Mouse (Mus musculus) brain, embryonic 18.5 days (tissue): ENCODE data around the gene Gm20390.

Experiments
- DNase-seq: peaks from one replicate; pipeline ENCODE4 v3.0.0-alpha.2; 2012; ENCODE audit warnings: low read depth, low spot score

Gm20390 gene

GRCm38 (mm10) chr11:93968005-93968847 lies at the start of gene Gm20390, which contains the start of gene Nme1:
Gm20390 (minus strand) TSS chr11:93968293.
Nme1 (minus strand) TSS chr11:93968521.
- peak; percentile 98 for DNase-seq

DNA sequence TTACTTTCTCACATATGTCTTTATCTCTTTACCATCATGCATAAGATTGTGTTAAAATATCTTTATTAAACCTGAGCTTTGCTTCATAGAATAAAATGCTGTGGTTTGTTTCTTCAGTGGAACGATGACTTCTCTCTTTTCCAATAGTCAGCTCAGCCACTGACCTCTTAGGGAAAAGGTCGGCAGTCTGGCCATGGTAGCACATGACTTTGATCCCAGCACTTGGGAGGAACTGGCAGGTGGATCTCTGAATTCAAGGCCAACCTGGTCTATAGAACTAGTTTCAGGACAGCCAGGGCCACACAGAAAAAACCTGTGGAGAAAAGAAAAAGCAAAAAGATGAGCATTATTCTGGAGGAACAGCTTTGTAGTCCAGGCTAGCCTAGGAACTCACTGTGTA lies 35.3 kb upstream of the Gm20390 start:
- no peak for DNase-seq

DNA sequence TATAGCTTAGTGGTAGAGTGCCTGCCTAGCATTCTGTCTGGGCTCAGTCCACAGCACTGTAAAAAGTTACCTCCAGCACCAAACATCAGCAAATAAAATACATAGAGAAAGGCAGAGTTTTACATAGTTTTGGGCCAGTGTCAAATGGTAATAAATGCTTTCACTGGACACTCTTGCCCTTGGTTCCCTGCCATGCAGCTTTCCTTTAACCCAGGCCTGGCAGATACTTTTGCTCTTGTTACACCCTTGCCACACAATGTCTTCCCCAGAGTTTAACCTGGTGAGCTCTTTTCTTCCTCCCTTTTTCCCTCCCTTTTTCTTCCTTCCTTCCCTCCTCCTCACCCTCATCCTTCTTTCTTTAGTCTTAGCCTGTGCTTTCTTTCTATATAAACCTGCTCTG lies 31.2 kb upstream of the Gm20390 start:
- no peak for DNase-seq

- DNase-seq = no peak
Observed at GRCm38 (mm10) chr11:93997141-93997775, 29.2 kb upstream of the Gm20390 start.

DNA sequence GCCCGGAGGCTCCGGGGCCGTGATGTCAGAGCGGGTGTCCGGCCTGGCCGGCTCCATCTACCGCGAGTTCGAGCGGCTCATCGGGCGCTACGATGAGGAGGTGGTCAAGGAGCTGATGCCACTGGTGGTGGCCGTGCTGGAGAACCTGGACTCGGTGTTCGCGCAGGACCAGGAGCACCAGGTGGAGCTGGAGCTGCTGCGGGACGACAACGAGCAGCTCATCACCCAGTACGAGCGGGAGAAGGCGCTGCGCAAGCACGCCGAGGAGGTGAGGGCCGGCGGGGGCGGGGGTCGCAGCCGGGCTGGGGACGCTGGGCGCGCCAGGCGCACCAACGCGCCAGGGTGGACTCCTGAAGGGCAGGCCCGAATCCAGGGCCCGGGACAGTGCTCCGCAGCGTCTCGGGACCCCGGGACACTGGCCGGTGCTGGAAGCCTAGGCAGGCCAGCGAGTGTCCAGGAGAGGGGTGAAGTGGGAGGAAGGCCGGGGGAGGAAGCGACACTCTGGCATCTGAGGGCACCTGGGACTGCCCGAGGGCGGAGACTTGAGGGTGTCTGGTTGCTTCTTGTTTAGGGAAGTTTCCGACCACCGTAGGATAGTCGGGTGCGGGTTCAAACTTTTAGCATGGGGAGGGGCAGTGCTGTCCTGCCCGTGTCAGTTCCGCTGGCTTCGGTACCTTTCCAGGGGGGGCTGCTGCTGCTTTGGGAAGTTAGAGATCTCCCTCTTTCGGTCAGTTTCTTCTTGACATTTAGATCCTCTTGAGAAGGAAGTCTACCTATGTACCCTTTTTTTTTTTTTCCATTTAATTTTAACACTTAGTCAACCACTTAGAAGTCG lies 28.4 kb upstream of the Gm20390 start:
- DNase-seq = peak; percentile 2

DNA sequence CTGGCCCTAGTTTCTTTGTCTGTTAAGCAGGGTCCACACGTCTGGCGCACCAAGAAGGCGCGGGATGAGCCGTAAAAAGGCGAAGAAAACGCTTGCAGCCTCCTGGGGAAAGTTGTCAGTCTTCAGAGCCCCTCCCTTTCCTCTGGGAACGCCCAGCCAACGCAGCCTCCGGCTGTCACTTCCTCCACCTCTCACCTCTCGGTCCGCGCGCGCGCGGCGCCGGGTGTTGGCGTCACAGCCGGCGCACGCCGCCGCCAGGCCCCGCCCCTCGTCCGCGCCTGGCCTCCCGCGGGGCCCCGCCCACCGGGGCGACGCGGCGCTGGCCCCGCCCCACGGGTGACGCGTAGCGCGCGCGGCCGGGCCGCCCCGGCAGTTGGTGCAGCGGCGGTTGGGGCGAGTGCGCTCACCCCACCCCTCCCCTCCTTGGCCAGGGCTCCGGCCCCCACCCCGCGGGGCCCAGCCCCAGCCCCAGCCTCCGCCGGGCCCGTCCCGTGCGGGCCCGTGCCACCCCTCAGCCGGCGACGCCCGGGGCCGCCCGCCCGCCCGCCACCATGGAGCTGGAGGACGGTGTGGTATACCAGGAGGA lies 27.7 kb upstream of the Gm20390 start, which contains the start of gene Spag9:
Spag9 (plus strand) TSS at position 372 of the 586 bp plus-strand sequence.
- DNase-seq = peak; percentile 84

GRCm38 (mm10) chr11:93995111-93995719 lies 27.1 kb upstream of the Gm20390 start:
- DNase-seq = peak; percentile 6

GRCm38 (mm10) chr11:93994531-93994930 lies 26.4 kb upstream of the Gm20390 start:
- no peak for DNase-seq

- DNase-seq = no peak
Observed at GRCm38 (mm10) chr11:93988328-93989062, 20.4 kb upstream of the Gm20390 start.

DNA sequence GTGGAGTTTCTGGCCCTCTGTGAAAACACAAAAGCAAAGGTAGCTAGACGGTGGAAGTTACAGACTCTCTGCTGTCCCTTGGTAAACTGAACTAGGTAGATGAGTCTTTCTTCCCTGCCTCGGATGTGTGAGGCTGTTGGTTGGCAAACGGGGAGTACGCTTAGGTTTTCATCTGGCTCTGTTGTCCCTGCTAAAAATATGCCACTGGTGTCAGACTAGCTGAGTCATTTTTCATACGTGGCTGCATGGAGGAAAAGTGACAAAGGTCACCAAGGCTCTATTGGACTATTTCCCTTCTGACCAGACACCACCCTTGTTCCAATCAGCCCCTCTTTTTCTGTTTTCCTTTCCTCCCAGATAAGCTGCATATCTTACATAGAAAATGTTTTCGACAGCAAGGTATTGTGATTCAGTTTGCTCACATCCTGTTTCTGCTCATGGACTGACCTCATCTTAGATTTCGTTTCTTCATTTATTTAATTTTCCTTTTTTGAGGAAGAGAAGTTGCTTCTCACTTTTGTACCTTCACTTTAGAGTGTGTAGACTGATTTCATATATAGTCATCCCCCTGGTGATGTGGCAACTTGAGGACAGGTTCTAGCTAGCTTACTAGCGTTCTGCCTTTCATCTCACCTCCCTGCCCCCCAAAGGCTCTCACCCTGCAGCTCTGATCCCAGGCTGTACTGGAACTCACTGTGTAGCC lies 19.7 kb upstream of the Gm20390 start:
- DNase-seq = no peak

DNA sequence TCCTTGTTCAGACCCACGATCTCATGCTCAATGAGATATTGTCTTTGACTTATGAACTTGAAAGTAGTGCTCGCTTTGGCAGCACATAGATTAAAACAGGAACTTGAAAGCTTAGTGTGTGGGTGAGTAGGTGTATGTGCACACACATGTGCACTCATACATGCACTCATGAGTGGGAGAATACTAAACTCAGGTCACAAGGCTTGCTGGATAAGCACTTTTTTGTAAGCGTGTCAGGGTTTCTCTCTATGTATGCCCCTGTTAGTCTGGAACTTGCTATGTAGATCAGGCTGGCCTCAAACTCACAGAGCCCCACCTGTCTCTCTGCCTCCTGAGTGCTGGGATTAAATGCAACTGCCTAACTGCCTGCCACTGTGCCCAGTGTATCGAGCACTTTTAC lies 18.9 kb upstream of the Gm20390 start:
- DNase-seq = no peak

- DNase-seq = no peak
Observed at GRCm38 (mm10) chr11:93986298-93986697, 18.2 kb upstream of the Gm20390 start.

DNA sequence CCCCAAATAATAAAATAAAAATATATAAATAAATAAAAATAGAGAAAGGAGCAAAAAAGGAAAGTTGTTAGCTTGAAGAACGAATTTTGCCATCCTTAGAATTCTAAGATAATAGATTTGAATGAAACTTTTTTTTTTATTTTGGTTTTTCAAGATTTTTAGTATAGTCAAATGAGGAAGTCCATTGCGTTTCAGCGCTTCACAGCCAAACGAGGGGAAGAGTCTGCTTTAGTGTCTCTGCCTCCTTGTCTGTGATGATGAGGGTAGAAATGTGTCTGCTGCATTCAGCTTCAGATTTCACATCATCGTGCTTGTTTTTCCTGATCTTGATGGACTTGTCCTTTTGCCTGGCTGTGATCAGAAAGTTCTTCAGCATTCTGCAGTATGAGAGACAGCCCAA lies 17.2 kb upstream of the Gm20390 start:
- no peak for DNase-seq

GRCm38 (mm10) chr11:93984619-93985018 lies 16.5 kb upstream of the Gm20390 start:
- DNase-seq = no peak

GRCm38 (mm10) chr11:93979502-93980049 lies 11.5 kb upstream of the Gm20390 start:
- DNase-seq = no peak

- DNase-seq = no peak
Observed at GRCm38 (mm10) chr11:93972951-93973350, 4.9 kb upstream of the Gm20390 start.

GRCm38 (mm10) chr11:93969799-93970198 lies 1.7 kb upstream of the Gm20390 start:
- no peak for DNase-seq

DNA sequence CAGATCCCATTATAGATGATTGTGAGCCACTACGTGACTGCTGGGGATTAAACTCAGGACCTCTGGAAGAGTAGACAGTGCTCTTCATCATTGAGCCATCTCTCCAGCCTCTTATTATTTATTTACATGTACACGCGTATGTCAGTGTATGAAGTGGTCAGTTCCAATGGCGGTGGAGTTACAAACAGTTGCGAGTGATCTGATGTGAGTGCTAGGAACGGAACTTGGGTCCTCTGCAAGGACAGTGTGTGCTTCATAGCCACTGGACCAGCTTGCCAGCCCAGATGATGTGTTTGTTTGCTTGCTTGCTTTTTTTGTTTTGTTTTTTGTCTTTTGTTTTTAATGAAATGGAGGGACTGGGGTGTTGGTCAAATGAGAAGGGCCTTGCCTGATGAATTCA lies 1.1 kb upstream of the Gm20390 start:
- DNase-seq = no peak

GRCm38 (mm10) chr11:93968848-93969128 lies 695 bp upstream of the Gm20390 start:
- no peak for DNase-seq

DNA sequence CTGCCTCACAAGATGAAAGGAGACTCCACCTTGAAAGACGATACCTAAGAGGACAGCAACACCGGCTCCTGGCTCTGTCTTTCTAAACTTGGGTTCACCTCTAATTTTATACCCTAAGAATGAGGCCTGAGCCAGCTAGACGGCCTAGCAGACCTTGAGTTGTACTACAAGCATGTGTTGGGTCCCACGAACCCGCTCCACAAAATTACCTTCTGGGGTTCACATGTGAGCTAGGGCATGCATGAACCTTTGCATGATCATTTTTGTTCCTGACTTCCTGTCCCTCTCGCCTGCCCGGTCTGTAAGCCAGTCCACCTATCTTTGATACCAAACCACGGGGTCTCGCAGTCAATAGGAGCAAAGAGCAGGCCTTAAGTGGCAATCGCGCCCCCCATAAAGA lies 712 bp downstream of the Gm20390 start:
- no peak for DNase-seq
